Mouse (Mus musculus) limb, embryonic 15.5 days (tissue): Measurements from ENCODE around the gene Ikzf3. TPM values are rescaled to one million over a fixed set of nuclear protein-coding genes. Genes with fewer than 3 reads are reported as not detected.
A peak's percentile ranks its signal among the peaks of the same experiment; 100 is the strongest.

Source experiments
- ATAC-seq: fragments of 200-750 bp; cut with Nextera tagmentation; 2 replicates; pipeline ENCODE4 v1.8.0; 2017; ENCODE audit warnings: low read depth, moderate TSS enrichment; ENCODE audit not compliant: insufficient number of reproducible peaks, low FRiP score, low TSS enrichment
- H3K27ac ChIP-seq: fragments of 300-500 bp; sonication (generic); 2 replicates; pipeline ENCODE4 v1.5.1; 2015; ENCODE audit warnings: moderate library complexity, mild to moderate bottlenecking, inconsistent platforms
- H3K27me3 ChIP-seq: fragments of 300-500 bp; sonication (generic); 2 replicates; pipeline ENCODE4 v1.6.1; 2015; ENCODE audit warnings: inconsistent platforms
- H3K36me3 ChIP-seq: fragments of 300-500 bp; sonication (generic); 2 replicates; pipeline ENCODE4 v1.6.1; 2015; ENCODE audit warnings: inconsistent platforms
- H3K4me1 ChIP-seq: fragments of 300-500 bp; sonication (generic); 2 replicates; pipeline ENCODE4 v1.6.1; 2015; ENCODE audit warnings: inconsistent platforms
- H3K4me2 ChIP-seq: fragments of 300-500 bp; sonication (generic); 2 replicates; pipeline ENCODE4 v1.6.1; 2015; ENCODE audit warnings: mild to moderate bottlenecking, inconsistent platforms
- H3K4me3 ChIP-seq: fragments of 300-500 bp; sonication (generic); 2 replicates; pipeline ENCODE4 v1.5.1; 2015; ENCODE audit warnings: mild to moderate bottlenecking, inconsistent platforms
- H3K9ac ChIP-seq: fragments of 300-500 bp; sonication (generic); 2 replicates; pipeline ENCODE4 v1.6.1; 2015; ENCODE audit warnings: inconsistent platforms
- H3K9me3 ChIP-seq: fragments of 300-500 bp; sonication (generic); 2 replicates; pipeline ENCODE4 v1.6.1; 2016; ENCODE audit warnings: inconsistent platforms
- WGBS: fragments of 180-500 bp; shearing (Covaris S2); methylation state at CpG from one replicate; pipeline ENCODE4 v1.1.7; 2015; 5-methylcytosine and 5-hydroxymethylcytosine counted together
- polyA plus RNA-seq: library from polyadenylated mRNA; unstranded; fragments of >200 nt; fragmentation: Nextera tagmentation; extraction: Ambion mirVana; gene quantifications from 2 replicates; pipeline ENCODE4 v1.2.1, GENCODE M21; 2015

Gene Ikzf3
- polyA plus RNA-seq, 1 experiment from 2014 or later, result 0.74 TPM

GRCm38 (mm10) chr11:98584146-98584545, 38.3 kb upstream of the Ikzf3 start:
- H3K4me2 ChIP-seq, result no peak overlapping the region
- WGBS, result 40% methylated on average over 1 of the region's 1 CpGs
- no peaks in the 10 kb centered on the region for H3K9me3 ChIP-seq

DNA sequence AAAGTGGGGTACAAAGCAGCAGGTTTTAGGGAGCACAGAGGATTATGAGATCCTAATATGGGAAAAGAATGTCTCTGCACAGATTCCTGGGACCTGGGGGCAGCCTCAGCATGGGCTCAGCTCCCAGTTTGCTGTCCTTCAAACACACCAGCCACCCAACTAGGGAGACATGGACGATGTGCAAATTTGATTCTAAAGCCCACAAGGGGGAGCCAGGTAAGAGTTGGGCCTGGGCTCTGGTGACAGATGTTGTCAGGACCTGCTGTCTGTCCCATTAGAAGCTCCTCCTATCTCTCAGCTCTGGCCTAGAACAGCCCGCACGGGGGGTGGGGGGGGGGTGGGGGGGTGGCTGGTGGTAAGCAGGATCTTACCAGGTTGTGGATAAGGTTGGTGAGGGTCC, 37.7 kb upstream of the Ikzf3 start:
- ATAC-seq, result no peak
- Histone ChIP-seq H3K4me2 (no peak overlapping the region), H3K36me3 (peaks cover 39% of the 10 kb centered on the region), H3K27ac (no peak overlapping the region), H3K4me1 (peaks cover 33% of the 10 kb centered on the region), H3K4me3 (no peak overlapping the region), H3K9me3 (no peaks in the 10 kb centered on the region), H3K27me3 (no peaks in the 10 kb centered on the region), H3K9ac (no peak overlapping the region)
- WGBS, result 32% methylated on average over 1 of the region's 3 CpGs

More at GRCm38 (mm10) chr11:98584146-98584545, 38.3 kb upstream of the Ikzf3 start:
- no peak overlapping the region for H3K27ac ChIP-seq
- H3K9ac ChIP-seq, result no peak overlapping the region
- H3K27me3 ChIP-seq, result no peaks in the 10 kb centered on the region
- H3K4me1 ChIP-seq, result peaks cover 33% of the 10 kb centered on the region
- no peak for ATAC-seq
- peaks cover 39% of the 10 kb centered on the region for H3K36me3 ChIP-seq
- H3K4me3 ChIP-seq, result no peak overlapping the region

GRCm38 (mm10) chr11:98583265-98583552, 37.4 kb upstream of the Ikzf3 start:
- no peak overlapping the region for H3K4me2 ChIP-seq
- peaks cover 30% of the 10 kb centered on the region for H3K4me1 ChIP-seq
- no peak overlapping the region for H3K4me3 ChIP-seq
- no peaks in the 10 kb centered on the region for H3K9me3 ChIP-seq
- WGBS, result 96% methylated on average over 3 of the region's 3 CpGs
- H3K27me3 ChIP-seq, result no peaks in the 10 kb centered on the region
- H3K36me3 ChIP-seq, result peaks cover 39% of the 10 kb centered on the region
- ATAC-seq, result no peak
- H3K9ac ChIP-seq, result no peak overlapping the region
- H3K27ac ChIP-seq, result no peak overlapping the region

DNA sequence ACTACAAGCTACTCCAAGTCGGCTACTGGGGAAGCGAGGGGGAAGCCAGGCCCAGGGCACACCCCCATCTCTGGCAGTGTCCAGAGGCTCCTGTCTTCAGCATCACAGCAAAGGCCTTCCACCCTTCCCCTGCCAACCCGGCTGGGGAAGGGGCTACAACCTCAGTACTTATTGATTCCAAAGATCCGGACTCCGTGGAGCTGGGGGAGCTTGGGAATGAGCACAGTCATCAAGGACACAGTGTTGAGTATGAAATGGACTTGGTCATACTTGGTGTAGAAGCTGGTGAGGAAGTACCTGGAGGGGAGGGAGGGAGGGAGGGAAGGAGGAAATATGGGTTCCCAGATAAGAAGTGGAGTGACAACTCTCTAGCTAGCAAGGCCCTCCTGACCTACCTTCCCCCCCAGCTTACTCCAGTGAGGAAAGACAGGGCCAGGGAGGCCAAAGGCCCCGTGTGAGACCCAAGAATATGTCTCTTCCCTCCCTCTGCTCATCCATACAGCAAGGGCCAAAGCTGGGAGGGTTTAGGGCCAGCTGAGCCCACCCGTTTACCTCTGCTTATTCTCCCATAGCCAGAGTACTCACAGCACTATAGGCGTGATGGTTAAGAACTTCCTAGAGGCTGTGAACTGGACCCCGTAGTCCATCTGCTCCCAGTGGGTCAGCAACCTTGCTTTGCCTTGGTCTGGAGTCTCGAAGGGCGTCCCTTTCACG, 36.9 kb upstream of the Ikzf3 start:
- H3K9ac ChIP-seq, result no peak overlapping the region
- H3K4me1 ChIP-seq, result peaks cover 25% of the 10 kb centered on the region
- peaks cover 39% of the 10 kb centered on the region for H3K36me3 ChIP-seq
- H3K27ac ChIP-seq, result no peak overlapping the region
- no peaks in the 10 kb centered on the region for H3K27me3 ChIP-seq
- H3K4me3 ChIP-seq, result no peak overlapping the region
- H3K4me2 ChIP-seq, result no peak overlapping the region
- no peaks in the 10 kb centered on the region for H3K9me3 ChIP-seq
- WGBS, result 91% methylated on average over 12 of the region's 12 CpGs
- ATAC-seq, result no peak

GRCm38 (mm10) chr11:98582030-98582388, 36.2 kb upstream of the Ikzf3 start:
- H3K9me3 ChIP-seq, result no peaks in the 10 kb centered on the region
- H3K27ac ChIP-seq, result no peak overlapping the region
- H3K27me3 ChIP-seq, result no peaks in the 10 kb centered on the region
- no peak overlapping the region for H3K9ac ChIP-seq
- no peak overlapping the region for H3K4me2 ChIP-seq
- ATAC-seq, result no peak
- WGBS, result 86% methylated on average over 8 of the region's 8 CpGs
- no peak overlapping the region for H3K4me3 ChIP-seq
- peaks cover 21% of the 10 kb centered on the region for H3K4me1 ChIP-seq
- H3K36me3 ChIP-seq, result peaks cover 39% of the 10 kb centered on the region

DNA sequence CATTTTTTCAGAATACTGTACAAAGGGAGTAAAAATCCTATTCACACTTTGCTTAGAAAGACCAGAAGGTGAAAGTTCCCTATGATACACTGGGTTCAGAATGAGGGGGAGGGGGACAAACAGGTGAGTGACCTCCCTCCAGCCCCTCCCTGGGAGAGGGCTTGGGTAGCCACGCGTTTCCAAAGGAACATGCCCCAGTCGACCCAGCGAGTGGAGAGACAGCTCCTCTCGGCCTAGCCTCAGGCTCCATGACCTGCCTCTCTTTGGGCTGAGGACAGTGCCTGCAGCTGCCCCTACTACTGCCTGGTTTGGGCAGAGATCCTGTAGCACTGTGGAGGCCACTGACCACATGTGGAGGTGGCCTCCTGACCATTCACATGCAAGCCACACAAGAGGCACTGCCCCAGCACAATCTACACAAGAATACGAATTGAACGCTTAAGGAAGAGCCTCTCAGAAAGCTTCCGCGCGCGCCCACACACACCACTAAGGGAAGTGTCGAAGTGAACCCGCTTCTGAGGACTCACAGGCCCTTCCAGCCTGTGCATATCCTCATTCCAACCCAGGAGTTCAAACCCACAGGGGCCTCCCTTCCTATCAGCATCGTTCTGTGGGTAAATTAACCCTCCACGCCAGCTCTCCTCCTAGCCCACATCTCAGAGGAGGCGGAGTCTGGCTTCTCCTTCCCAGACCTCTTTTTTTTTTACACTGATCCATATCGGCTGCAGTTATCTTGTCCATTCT, 35.6 kb upstream of the Ikzf3 start:
- WGBS, result 75% methylated on average over 17 of the region's 17 CpGs
- Histone ChIP-seq H3K4me2 (no peak overlapping the region), H3K9ac (no peak overlapping the region), H3K4me1 (peaks cover 21% of the 10 kb centered on the region), H3K4me3 (no peak overlapping the region), H3K27me3 (no peaks in the 10 kb centered on the region), H3K36me3 (peaks cover 39% of the 10 kb centered on the region), H3K27ac (no peak overlapping the region), H3K9me3 (no peaks in the 10 kb centered on the region)
- ATAC-seq, result no peak

GRCm38 (mm10) chr11:98580301-98581121, 34.7 kb upstream of the Ikzf3 start:
- no peak; the same call in 1 of the 2 replicates for ATAC-seq
- Histone ChIP-seq H3K4me3 (no peak overlapping the region), H3K4me1 (peaks cover 12% of the 10 kb centered on the region), H3K4me2 (no peak overlapping the region), H3K9me3 (no peaks in the 10 kb centered on the region), H3K27ac (0 out of 2 replicates have a peak overlapping the region, but pooled peaks have one; percentile 4), H3K9ac (no peak overlapping the region), H3K27me3 (no peaks in the 10 kb centered on the region), H3K36me3 (peaks cover 39% of the 10 kb centered on the region)
- 82% methylated on average over 16 of the region's 16 CpGs for WGBS

GRCm38 (mm10) chr11:98577776-98578175, 31.9 kb upstream of the Ikzf3 start:
- H3K9me3 ChIP-seq, result no peaks in the 10 kb centered on the region
- 77% methylated on average over 5 of the region's 5 CpGs for WGBS
- no peak for ATAC-seq

DNA sequence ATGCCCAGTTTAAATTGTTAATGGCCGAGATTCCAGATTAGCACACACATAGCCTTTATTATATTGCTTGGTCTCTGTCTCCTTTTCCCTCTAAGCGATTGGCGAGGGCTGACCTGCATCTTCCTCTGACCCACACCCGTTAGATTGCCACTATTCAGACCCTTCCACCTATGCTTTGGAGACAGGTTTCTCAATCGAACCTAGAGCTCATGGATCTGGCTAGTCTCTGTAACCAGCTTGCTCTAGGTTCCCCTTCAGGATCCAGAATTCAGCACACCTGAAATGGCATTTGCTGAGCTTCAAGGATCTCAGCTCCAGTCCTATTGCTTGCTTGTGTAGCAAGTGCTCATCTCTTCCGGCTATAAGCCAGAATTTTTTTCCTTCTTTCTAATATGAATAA, 23.6 kb upstream of the Ikzf3 start:
- Histone ChIP-seq H3K27ac (no peak overlapping the region), H3K9ac (no peak overlapping the region), H3K27me3 (no peaks in the 10 kb centered on the region), H3K4me3 (no peak overlapping the region), H3K4me1 (no peaks in the 10 kb centered on the region), H3K36me3 (no peaks in the 10 kb centered on the region), H3K9me3 (no peaks in the 10 kb centered on the region), H3K4me2 (no peak overlapping the region)
- 71% methylated on average over 6 of the region's 6 CpGs for WGBS
- ATAC-seq, result no peak

More at GRCm38 (mm10) chr11:98577776-98578175, 31.9 kb upstream of the Ikzf3 start:
- Histone ChIP-seq H3K4me1 (no peaks in the 10 kb centered on the region), H3K9ac (no peak overlapping the region), H3K27ac (no peak overlapping the region), H3K4me3 (no peak overlapping the region), H3K27me3 (no peaks in the 10 kb centered on the region), H3K36me3 (peaks cover 31% of the 10 kb centered on the region), H3K4me2 (no peak overlapping the region)

DNA sequence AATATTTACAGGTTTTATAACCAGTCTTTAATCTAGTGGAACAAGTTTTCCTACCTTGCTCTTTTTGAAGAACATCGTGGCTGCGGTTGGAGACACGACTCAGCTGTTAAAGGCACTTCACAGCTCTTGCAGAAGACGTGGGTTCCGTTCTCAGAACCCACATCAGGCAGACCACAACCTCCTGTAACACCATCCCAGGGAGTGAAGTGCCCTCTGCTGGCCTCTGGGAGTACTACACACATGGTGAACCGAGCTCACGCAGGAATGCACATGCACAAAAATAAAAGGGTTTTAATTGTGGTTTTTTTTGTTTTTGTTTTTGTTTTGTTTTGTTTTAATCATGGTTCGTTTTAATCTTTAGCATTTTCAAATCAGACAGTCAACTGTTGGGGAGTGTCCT, 22.5 kb upstream of the Ikzf3 start:
- no peaks in the 10 kb centered on the region for H3K9me3 ChIP-seq
- H3K27me3 ChIP-seq, result no peaks in the 10 kb centered on the region
- H3K4me2 ChIP-seq, result no peak overlapping the region
- H3K4me3 ChIP-seq, result no peak overlapping the region
- H3K36me3 ChIP-seq, result no peaks in the 10 kb centered on the region
- ATAC-seq, result no peak
- no peak overlapping the region for H3K27ac ChIP-seq
- WGBS, result 78% methylated on average over 8 of the region's 8 CpGs
- H3K9ac ChIP-seq, result no peak overlapping the region
- H3K4me1 ChIP-seq, result no peaks in the 10 kb centered on the region

DNA sequence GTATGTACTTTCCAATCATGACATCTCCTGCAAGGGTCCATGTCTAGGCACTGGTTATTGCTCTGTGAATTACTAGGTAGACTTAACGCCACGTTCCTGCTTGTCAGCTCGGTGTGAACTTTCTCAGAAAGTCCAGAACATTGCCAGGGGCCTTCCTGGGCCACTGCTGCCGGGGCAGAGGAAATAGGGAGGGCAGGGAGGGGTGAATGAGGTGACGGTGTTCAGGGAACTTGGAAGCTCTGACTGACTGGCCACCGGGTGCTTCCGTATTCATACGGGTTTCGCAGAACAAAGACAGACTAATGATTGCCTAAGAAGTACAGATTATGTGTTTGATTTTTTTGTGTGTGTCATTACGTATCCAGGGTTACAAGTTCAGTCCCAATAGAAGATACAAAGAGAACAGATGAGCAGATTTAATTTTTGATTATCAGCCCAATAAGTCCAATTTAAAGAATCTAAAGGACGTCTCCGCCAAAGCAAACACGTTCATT, 18.1 kb upstream of the Ikzf3 start:
- H3K36me3 ChIP-seq, result no peaks in the 10 kb centered on the region
- H3K9ac ChIP-seq, result no peak overlapping the region
- WGBS, result 61% methylated on average over 13 of the region's 13 CpGs
- H3K4me3 ChIP-seq, result no peak overlapping the region
- H3K27ac ChIP-seq, result no peak overlapping the region
- H3K9me3 ChIP-seq, result no peaks in the 10 kb centered on the region
- no peaks in the 10 kb centered on the region for H3K4me1 ChIP-seq
- no peaks in the 10 kb centered on the region for H3K27me3 ChIP-seq
- no peak overlapping the region for H3K4me2 ChIP-seq
- ATAC-seq, result no peak

- Histone ChIP-seq H3K4me3 (no peak overlapping the region), H3K4me1 (no peaks in the 10 kb centered on the region), H3K27me3 (0 out of 2 replicates have a peak, but pooled peaks cover 2% of the 10 kb centered on the region), H3K36me3 (no peaks in the 10 kb centered on the region), H3K9me3 (no peaks in the 10 kb centered on the region), H3K9ac (no peak overlapping the region), H3K4me2 (no peak overlapping the region), H3K27ac (no peak overlapping the region)
- ATAC-seq, result no peak
- WGBS, result 82% methylated on average over 3 of the region's 3 CpGs
Observed at GRCm38 (mm10) chr11:98563025-98563424, 17.2 kb upstream of the Ikzf3 start.
